Mouse (Mus musculus): ENCODE measurements around the gene Sh2b2. TPM values are rescaled to one million over a fixed set of nuclear protein-coding genes. Genes with fewer than 3 reads are reported as not detected.

The Sh2b2 gene
- total RNA-seq (2021), result 10 to 100 TPM; 40.0 to 40.8 TPM

DNA sequence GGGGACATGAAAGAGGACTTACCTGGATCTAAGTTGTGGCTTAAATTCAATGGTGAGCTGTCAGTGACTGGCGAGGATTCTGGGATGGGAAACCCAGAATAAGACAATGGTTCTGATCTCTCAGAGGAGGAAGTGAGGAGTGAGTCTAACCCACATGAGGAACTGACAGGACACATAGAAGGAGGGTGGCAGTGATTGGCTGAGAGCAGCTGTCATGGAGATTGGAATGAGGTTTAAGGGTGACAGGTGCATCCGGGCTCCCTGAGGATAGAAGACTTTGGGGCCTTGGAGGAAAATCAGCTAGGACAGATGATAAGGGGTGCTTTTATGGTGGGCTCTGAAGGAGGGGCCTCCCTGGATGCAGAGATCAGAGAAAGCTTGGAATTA, at the start of gene Sh2b2:
TSS of gene Sh2b2 (minus strand) at position 105 of the 387 bp plus-strand sequence.
- DNase-seq, result no peak
- intact Hi-C loops (cut with DNase I), result no loop called here

DNA sequence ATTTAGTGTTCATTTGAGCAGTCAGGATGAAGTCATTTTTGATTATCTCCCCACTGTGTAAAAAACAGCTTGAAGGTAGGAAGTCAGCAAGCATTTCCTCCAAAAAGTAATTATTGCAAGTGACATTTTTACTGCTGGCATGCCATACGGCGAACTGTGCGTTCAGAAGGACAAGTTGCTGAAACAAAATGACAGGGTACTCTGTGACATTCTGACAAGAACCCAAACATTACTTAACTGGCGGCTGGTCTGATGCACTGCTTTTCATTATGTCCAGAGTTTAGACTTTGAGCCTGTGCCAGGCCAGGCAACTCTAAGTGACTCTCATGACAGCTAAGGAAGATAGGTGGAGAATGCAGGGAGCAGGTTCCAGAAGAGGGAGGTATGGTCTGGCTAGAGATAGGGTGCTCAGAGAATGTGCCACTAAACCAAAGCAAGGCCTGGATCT, 46.6 kb upstream of the Sh2b2 start:
- intact Hi-C loops (cut with DNase I), result no loop called here
- no peak for DNase-seq

DNA sequence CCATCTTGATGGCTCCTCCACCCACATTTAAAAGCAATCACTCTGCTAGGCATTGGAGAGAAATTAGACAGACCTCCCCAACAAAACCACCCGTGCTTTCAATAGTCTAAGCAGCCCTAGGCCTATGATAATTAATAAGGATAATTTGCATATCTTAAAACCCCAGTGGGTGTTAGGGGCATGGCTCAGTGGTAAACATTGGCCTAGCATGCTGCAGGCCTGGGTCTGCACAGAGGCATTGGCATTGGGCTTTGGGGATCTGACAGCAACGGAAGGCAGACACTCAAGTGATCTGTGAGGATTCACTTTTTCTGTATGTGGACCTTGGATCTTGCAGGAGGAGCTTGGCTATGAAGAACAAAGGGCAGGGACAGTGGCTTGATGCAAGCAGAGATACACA, 46.0 kb upstream of the Sh2b2 start:
- DNase-seq, result no peak
- intact Hi-C loops (cut with DNase I), result no loop called here

DNA sequence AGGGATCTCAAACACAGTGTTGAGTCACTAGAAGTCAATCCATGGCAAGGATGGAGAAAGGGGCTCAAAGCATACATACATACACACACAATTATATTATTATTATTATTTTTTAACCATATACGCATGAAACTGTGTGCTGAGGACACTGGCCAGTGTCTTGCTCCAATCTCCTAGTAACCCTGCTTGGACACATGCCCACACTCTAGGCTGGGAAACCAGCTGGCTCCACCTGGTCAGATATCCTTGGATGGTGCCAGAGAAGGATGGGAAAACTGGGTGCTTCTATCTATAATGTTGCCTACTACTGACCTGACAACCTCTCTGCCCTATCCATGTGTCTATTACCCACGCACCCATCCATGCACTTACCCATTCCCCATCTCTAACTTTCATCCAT, 45.2 kb upstream of the Sh2b2 start:
- intact Hi-C loops (cut with DNase I), result no loop called here
- DNase-seq, result no peak

GRCm38 (mm10) chr5:136289776-136290175, 43.4 kb upstream of the Sh2b2 start:
- no peak for DNase-seq
- intact Hi-C loops (cut with DNase I), result loop anchor here (10.0 kb wide), 1 partner anchor 465 kb away; no protein-coding TSS in a partner anchor

GRCm38 (mm10) chr5:136288351-136289081, 42.2 kb upstream of the Sh2b2 start:
- DNase-seq, result no peak
- intact Hi-C loops (cut with DNase I), result loop anchor here (10.0 kb wide), 1 partner anchor 466 kb away; no protein-coding TSS in a partner anchor

DNA sequence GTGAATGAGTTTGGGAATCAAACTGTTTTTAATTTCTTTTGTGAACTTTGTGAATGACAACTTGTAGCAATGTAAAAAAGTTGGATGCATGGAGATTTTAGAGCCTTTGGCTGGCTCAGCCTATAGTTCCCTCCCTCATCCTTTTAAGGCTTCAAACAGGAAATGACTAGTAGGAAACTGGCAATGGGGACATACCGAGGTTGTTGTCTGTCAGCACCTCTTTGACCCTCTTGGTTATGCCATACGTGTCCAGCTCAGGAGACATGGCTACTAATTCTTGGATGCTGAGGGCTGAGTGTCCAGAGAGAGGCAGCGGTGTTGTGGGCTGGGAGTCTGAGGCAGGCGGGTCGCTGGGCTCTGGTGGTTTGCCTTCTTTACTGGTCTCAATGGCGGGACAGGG, 40.2 kb upstream of the Sh2b2 start:
- DNase-seq, result no peak
- intact Hi-C loops (cut with DNase I), result loop anchor here (10.0 kb wide), 1 partner anchor 468 kb away; no protein-coding TSS in a partner anchor

GRCm38 (mm10) chr5:136285106-136285505, 38.8 kb upstream of the Sh2b2 start:
- DNase-seq, result no peak
- intact Hi-C loops (cut with DNase I), result loop anchor here (10.0 kb wide), 1 partner anchor 470 kb away; no protein-coding TSS in a partner anchor

GRCm38 (mm10) chr5:136281351-136281750, 35.0 kb upstream of the Sh2b2 start:
- no peak for DNase-seq
- intact Hi-C loops (cut with DNase I), result loop anchor here (5.0 to 10.0 kb wide), 3 partner anchors 286 to 473 kb away; partner anchors contain the start of gene Cux1

- intact Hi-C loops (cut with DNase I), result no loop called here
- DNase-seq, result no peak
These were observed 28.4 kb upstream of the Sh2b2 start for GRCm38 (mm10) chr5:136274739-136275138.

DNA sequence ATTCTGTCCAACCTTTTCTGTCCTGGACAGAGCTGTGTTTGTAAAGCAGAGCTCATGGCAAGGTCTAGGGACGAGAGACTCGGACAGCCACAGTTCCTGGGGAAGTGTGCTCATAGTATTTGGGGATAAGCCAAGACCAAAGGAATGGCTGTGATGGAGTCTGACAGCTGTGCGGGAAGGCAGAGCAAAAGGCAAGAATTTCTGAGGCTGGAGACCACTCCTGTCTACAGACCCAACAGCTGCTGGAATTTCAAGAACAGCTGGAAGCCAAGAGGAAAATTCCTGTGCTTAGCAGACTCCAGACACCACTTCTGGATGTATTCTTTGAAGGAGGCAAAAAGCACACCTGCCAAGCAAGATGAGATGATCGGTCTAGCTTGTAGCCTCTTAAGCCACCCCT, 23.6 kb upstream of the Sh2b2 start:
- intact Hi-C loops (cut with DNase I), result no loop called here

GRCm38 (mm10) chr5:136266077-136266476, 19.7 kb upstream of the Sh2b2 start:
- DNase-seq, result no peak
- intact Hi-C loops (cut with DNase I), result no loop called here

More for the DNA sequence above, 23.6 kb upstream of the Sh2b2 start:
- DNase-seq, result no peak

- DNase-seq, result no peak
- intact Hi-C loops (cut with DNase I), result no loop called here
These were observed 17.0 kb upstream of the Sh2b2 start for GRCm38 (mm10) chr5:136263342-136263741.

GRCm38 (mm10) chr5:136258919-136259318, 12.6 kb upstream of the Sh2b2 start:
- intact Hi-C loops (cut with DNase I), result loop anchor here (5.0 kb wide), 1 partner anchor 448 kb away; no protein-coding TSS in a partner anchor
- DNase-seq, result peak; percentile 68

DNA sequence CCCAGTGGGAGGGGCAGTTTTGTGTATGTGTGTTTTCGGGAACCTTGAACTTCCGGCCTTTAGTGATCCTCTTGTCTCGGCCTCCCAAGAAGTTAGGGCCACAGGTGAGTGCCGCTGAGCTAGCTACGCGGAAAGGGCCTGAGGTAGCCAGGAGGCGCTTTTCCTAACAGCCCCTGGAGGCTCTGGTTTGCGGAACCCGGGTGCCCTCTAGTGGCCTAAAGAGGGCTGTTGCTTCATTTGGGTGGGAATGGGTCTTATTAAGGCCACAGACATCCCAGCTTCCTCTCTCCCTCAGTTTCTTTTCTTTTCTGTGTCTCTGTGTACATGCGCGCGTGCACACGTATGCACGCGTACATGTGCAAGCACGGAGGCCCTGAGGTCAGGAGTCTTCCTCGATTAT, 6.5 kb upstream of the Sh2b2 start:
- intact Hi-C loops (cut with DNase I), result loop anchor here (2.0 kb wide), 1 partner anchor 50 kb away; no protein-coding TSS in a partner anchor
- DNase-seq, result peak; percentile 83

GRCm38 (mm10) chr5:136251004-136251403, 4.6 kb upstream of the Sh2b2 start:
- peak; percentile 39 for DNase-seq
- intact Hi-C loops (cut with DNase I), result no loop called here

DNA sequence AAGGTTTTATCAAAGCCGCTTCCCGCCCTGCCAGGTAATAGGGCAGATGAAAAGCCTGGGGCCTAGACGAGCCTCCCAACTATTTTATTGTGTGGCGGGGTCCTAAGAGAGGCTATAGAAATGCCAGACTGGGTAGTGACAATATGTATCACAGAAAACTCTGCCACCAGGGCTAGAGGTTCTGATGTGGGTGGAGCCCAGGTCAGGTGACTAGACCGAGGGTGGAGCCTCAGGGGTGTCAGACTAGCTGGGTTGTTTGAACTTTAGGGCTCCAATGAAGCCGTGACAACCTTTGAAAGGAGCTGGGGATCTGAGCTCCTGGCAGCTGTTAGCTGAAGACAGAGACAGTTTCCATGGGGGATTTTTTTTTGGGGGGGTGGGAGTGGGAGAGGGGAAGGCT, 2.1 kb upstream of the Sh2b2 start:
- DNase-seq, result no peak
- intact Hi-C loops (cut with DNase I), result no loop called here

- intact Hi-C loops (cut with DNase I), result no loop called here
- DNase-seq, result no peak
These were observed 560 bp downstream of the Sh2b2 start for GRCm38 (mm10) chr5:136245541-136246451.

- intact Hi-C loops (cut with DNase I), result no loop called here
- peak; percentile 94 for DNase-seq
These were observed 1.4 kb downstream of the Sh2b2 start for GRCm38 (mm10) chr5:136244762-136245540.
